Mouse (Mus musculus) lung, postnatal 0 days (tissue): ENCODE data around the gene Dennd2a. TPM values are rescaled to one million over a fixed set of nuclear protein-coding genes. Genes with fewer than 3 reads are reported as not detected.
A peak's percentile ranks its signal among the peaks of the same experiment; 100 is the strongest.

Experiments
- ATAC-seq: fragments of 200-750 bp; cut with Nextera tagmentation; 2 replicates; pipeline ENCODE4 v1.8.0; 2017; ENCODE audit warnings: moderate library complexity
- DNase-seq: peaks from one replicate; pipeline ENCODE4 v3.0.0-alpha.2; 2016; ENCODE audit warnings: low spot score
- H3K27ac ChIP-seq: fragments of 300-500 bp; sonication (generic); 2 replicates; pipeline ENCODE4 v1.5.1; 2014; ENCODE audit warnings: antibody characterized with exemption, mild to moderate bottlenecking, low read length, mixed read lengths
- H3K27me3 ChIP-seq: fragments of 300-500 bp; sonication (generic); replicated peaks from 2 replicates; pipeline ENCODE4 v1.6.1; 2014; ENCODE audit warnings: low read length, mixed read lengths; ENCODE audit not compliant: insufficient read depth
- H3K36me3 ChIP-seq: fragments of 300-500 bp; sonication (generic); 2 replicates; pipeline ENCODE4 v1.6.1; 2014; ENCODE audit warnings: low read length, mixed read lengths; ENCODE audit not compliant: insufficient read depth
- H3K4me1 ChIP-seq: fragments of 300-500 bp; sonication (generic); 2 replicates; pipeline ENCODE4 v1.6.1; 2014; ENCODE audit warnings: antibody characterized with exemption, low read depth, low read length, mixed read lengths; ENCODE audit not compliant: insufficient read depth
- H3K4me2 ChIP-seq: fragments of 300-500 bp; sonication (generic); replicated peaks from 2 replicates; pipeline ENCODE4 v1.6.1; 2014; ENCODE audit warnings: low read depth, mild to moderate bottlenecking, low read length, moderate library complexity, mixed read lengths
- H3K4me3 ChIP-seq: fragments of 300-500 bp; sonication (generic); 2 replicates; pipeline ENCODE4 v1.5.1; 2014; ENCODE audit warnings: low read depth, low read length
- H3K9ac ChIP-seq: fragments of 300-500 bp; sonication (generic); replicated peaks from 2 replicates; pipeline ENCODE4 v1.6.1; 2014; ENCODE audit warnings: low read depth, mild to moderate bottlenecking
- H3K9me3 ChIP-seq: fragments of 300-500 bp; sonication (generic); 2 replicates; pipeline ENCODE4 v1.6.1; 2016; ENCODE audit warnings: low read length, mixed read lengths
- CTCF ChIP-seq: IDR thresholded peaks from 2 replicates; pipeline ENCODE4 v1.5.1; 2016; ENCODE audit warnings: antibody characterized with exemption, mild to moderate bottlenecking
- EP300 ChIP-seq: IDR thresholded peaks from 2 replicates; pipeline ENCODE4 v1.6.1; 2016; ENCODE audit warnings: antibody characterized with exemption, mild to moderate bottlenecking, control low read depth
- WGBS: fragments of 180-500 bp; shearing (Covaris S2); extraction: QIAGEN DNeasy Blood & Tissue Kit; methylation state at CpG from one replicate; pipeline ENCODE4 v1.1.7; 2014; 5-methylcytosine and 5-hydroxymethylcytosine counted together
- polyA plus RNA-seq: library from polyadenylated mRNA; unstranded; fragments of >200 nt; fragmentation: Nextera tagmentation; extraction: Ambion mirVana; gene quantifications from 2 replicates; pipeline ENCODE4 v1.2.1, GENCODE M21; 2015

The Dennd2a gene
- polyA plus RNA-seq, 1 experiment from 2014 or later = 13.8 TPM

DNA sequence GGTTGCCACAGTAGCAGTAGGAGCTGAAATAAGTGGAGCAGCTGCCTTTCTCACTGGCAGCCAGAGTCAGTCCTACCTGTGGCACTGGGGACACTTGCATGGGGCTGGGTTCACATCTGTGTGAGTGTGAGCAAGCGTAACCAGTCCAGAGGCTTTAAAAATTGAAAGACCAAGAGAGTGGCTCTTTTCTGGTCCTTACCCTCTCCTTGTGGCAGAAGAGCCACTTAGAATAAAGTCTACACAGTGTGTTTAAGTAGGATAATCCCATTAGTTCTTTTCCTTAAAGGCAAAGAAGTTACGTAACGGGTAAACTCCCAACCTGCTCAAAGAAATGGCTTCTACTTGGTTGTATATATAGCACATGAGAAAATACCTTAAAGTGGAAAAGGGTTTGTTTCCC is 43.2 kb upstream of the Dennd2a start:
- ATAC-seq = peak; percentile 90
- H3K4me1 ChIP-seq = no peaks in the 10 kb centered on the region
- H3K9ac ChIP-seq = no peak overlapping the region
- H3K9me3 ChIP-seq = no peaks in the 10 kb centered on the region
- TF ChIP-seq EP300 = no peak
- TF ChIP-seq CTCF = no peak
- H3K27ac ChIP-seq = no peak overlapping the region
- peaks cover 19% of the 10 kb centered on the region; the same call in 1 of the 2 replicates for H3K36me3 ChIP-seq
- no peak overlapping the region for H3K4me2 ChIP-seq
- 50% methylated on average over 3 of the region's 3 CpGs for WGBS
- peak; percentile 69 for DNase-seq
- H3K27me3 ChIP-seq = no peaks in the 10 kb centered on the region
- H3K4me3 ChIP-seq = no peak overlapping the region

GRCm38 (mm10) chr6:39592401-39593214 is 34.9 kb upstream of the Dennd2a start, which contains the start of gene Ndufb2:
TSS of gene Ndufb2 (plus strand) at chr6:39592574.
- Histone ChIP-seq H3K9me3 (no peaks in the 10 kb centered on the region), H3K27me3 (no peaks in the 10 kb centered on the region), H3K4me3 (peak within 1 kb of the TSS; percentile 87), H3K36me3 (peaks cover 2% of the 10 kb centered on the region; the same call in 1 of the 2 replicates), H3K4me1 (peaks cover 6% of the 10 kb centered on the region), H3K27ac (peak within 1 kb of the TSS; percentile 79), H3K9ac (peak within 1 kb of the TSS; percentile 82), H3K4me2 (peak within 1 kb of the TSS; percentile 71)
- ATAC-seq = peak; percentile 99
- peak; percentile 96 for DNase-seq
- WGBS = 2% methylated on average over 56 of the region's 56 CpGs
- TF ChIP-seq EP300 = no peak

GRCm38 (mm10) chr6:39591481-39591880 is 33.8 kb upstream of the Dennd2a start:
- Histone ChIP-seq H3K4me1 (peaks cover 6% of the 10 kb centered on the region), H3K27me3 (no peaks in the 10 kb centered on the region), H3K36me3 (no peaks in the 10 kb centered on the region), H3K9ac (no peak overlapping the region), H3K9me3 (no peaks in the 10 kb centered on the region), H3K4me2 (peak overlapping the region; percentile 71), H3K4me3 (no peak overlapping the region), H3K27ac (no peak overlapping the region)
- ATAC-seq (no peak), DNase-seq (no peak)
- 81% methylated on average over 4 of the region's 4 CpGs for WGBS
- TF ChIP-seq CTCF (no peak), EP300 (no peak)

DNA sequence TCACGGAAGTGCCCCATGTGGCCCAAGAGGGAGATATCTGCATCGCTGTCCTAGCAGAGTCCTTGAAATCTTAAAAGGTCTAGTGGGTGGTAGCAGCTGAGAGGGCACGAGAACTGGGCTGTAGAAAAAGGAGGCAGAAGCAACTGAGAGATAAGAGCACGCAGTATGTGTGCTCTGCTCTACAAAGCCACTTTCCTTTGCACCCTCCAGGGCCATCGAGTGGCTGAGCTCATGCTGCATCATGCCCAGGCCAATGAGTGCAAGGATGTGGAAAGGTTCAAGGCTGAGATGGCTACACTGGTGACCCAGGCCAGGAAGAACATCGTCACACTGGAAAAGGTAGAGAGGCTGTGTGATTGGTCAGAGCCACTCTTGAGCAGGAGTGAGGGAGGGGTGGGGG is 27.9 kb upstream of the Dennd2a start, which contains the start of gene Gm42420:
TSS of gene Gm42420 (plus strand) at position 237 of the 400 bp plus-strand sequence.
- WGBS = 78% methylated on average over 6 of the region's 6 CpGs
- H3K36me3 ChIP-seq = 0 out of 2 replicates have a peak, but pooled peaks cover 18% of the 10 kb centered on the region

GRCm38 (mm10) chr6:39581087-39581784 is 23.6 kb upstream of the Dennd2a start:
- Histone ChIP-seq H3K27me3 (no peaks in the 10 kb centered on the region), H3K27ac (no peak overlapping the region), H3K4me2 (no peak overlapping the region), H3K9me3 (no peaks in the 10 kb centered on the region), H3K9ac (no peak overlapping the region), H3K4me1 (no peaks in the 10 kb centered on the region), H3K4me3 (no peak overlapping the region), H3K36me3 (peaks cover 24% of the 10 kb centered on the region; the same call in 1 of the 2 replicates)
- 84% methylated on average over 7 of the region's 7 CpGs for whole genome bisulfite sequencing
- no peak for ATAC-seq
- no peak for DNase-seq
- TF ChIP-seq EP300 = no peak
- TF ChIP-seq CTCF = no peak

More for the DNA sequence above, 27.9 kb upstream of the Dennd2a start, which contains the start of gene Gm42420:
- TF ChIP-seq CTCF = no peak
- no peak for TF ChIP-seq EP300
- Histone ChIP-seq H3K27ac (no peak within 1 kb of the TSS), H3K4me1 (no peaks in the 10 kb centered on the region), H3K4me3 (no peak within 1 kb of the TSS), H3K9ac (no peak within 1 kb of the TSS), H3K9me3 (no peaks in the 10 kb centered on the region), H3K27me3 (no peaks in the 10 kb centered on the region), H3K4me2 (no peak within 1 kb of the TSS)
- ATAC-seq (no peak), DNase-seq (no peak)

DNA sequence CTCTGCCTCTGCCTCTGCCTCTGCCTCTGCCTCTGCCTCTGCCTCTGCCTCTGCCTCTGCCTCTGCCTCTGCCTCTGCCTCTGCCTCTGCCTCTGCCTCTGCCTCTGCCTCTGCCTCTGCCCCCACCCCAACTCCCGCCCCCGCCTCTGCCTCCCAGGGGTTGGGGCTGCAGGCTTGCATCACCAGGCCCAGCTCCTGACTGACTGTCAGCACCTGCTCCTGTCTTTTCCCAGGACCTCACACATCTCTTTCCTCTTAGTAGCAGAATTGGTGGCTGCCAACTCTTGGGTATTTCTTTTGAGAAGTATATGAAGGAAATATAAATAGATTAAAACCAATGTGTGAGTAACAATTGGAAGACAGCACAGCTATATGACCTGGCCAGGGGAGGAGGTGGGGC is 22.9 kb upstream of the Dennd2a start:
- DNase-seq = no peak
- ATAC-seq = no peak
- no peaks in the 10 kb centered on the region for H3K9me3 ChIP-seq
- 71% methylated on average over 2 of the region's 2 CpGs for WGBS
- no peaks in the 10 kb centered on the region for H3K27me3 ChIP-seq
- H3K27ac ChIP-seq = no peak overlapping the region
- no peak overlapping the region for H3K4me3 ChIP-seq
- H3K9ac ChIP-seq = no peak overlapping the region
- H3K4me1 ChIP-seq = no peaks in the 10 kb centered on the region
- TF ChIP-seq CTCF (no peak), EP300 (no peak)
- peaks cover 17% of the 10 kb centered on the region; the same call in 1 of the 2 replicates for H3K36me3 ChIP-seq
- H3K4me2 ChIP-seq = no peak overlapping the region
